Mouse (Mus musculus) bone marrow macrophage, adult 2 months (primary cell): ENCODE measurements around the gene Snn.

Source experiments
- CTCF ChIP-seq: IDR thresholded peaks from 2 replicates; pipeline ENCODE4 v1.5.1; 2012; ENCODE audit warnings: low read depth, mild to moderate bottlenecking, low read length, moderate library complexity
- POLR2A ChIP-seq: IDR thresholded peaks from 2 replicates; pipeline ENCODE4 v1.6.1; 2012; ENCODE audit warnings: mild to moderate bottlenecking, low read depth, low read length, borderline replicate concordance

DNA sequence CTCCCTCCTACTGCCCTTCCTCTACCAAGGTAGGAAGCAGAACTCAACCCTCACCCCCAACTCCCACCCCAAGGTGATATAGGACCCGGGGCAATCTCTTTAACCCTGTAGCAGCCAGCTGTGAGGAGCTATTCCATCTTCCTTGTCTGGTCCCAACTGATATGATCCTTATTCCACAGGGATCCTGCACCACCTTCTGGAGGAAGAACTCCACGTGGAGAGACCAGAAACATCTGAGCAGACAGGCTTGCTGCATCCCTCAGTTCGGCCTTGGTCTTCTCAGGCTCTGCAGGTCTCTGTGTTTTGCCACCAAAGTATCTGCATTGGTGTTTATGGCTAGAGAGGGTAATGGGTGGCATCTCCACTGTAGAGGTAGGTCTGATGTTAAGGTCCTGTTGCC lies 29.4 kb upstream of the Snn start:
- TF ChIP-seq CTCF (no peak), POLR2A (no peak)
